Mouse (Mus musculus) MEL (cell line): ENCODE data around the gene Lrrc74a.

Experiments used
- BHLHE40 ChIP-seq: IDR thresholded peaks from 2 replicates; pipeline ENCODE4 v1.6.1; 2012; ENCODE audit warnings: low read depth, mild to moderate bottlenecking, inconsistent platforms, low read length, improper control_type of control experiment, borderline replicate concordance
- CHD2 ChIP-seq: IDR thresholded peaks from 2 replicates; pipeline ENCODE4 v1.6.1; 2011; ENCODE audit warnings: low read length, improper control_type of control experiment
- CTCF ChIP-seq, 3 experiments: IDR thresholded peaks in 2 of 3; conservative IDR thresholded peaks in 1 of 3; 2 replicates each; pipeline ENCODE4 v1.5.1; 2011 to 2012; ENCODE audit warnings: low read length in 3 of 3, low read depth in 2 of 3, mild to moderate bottlenecking in 2 of 3, improper control_type of control experiment in 1 of 3, inconsistent platforms in 1 of 3, mixed read lengths in 1 of 3, moderate library complexity in 1 of 3; ENCODE audit not compliant: control insufficient read depth in 1 of 3, insufficient read depth in 1 of 3, poor library complexity in 1 of 3, severe bottlenecking in 1 of 3
- E2F4 ChIP-seq: IDR thresholded peaks from 2 replicates; pipeline ENCODE4 v1.6.1; 2011; ENCODE audit warnings: low read depth, low read length, improper control_type of control experiment, borderline replicate concordance
- EP300 ChIP-seq, 2 experiments: IDR thresholded peaks; 2 replicates each; pipeline ENCODE4 v1.6.1; 2011; ENCODE audit warnings: improper control_type of control experiment in 2 of 2, low read length in 2 of 2, low read depth in 1 of 2, mild to moderate bottlenecking in 1 of 2
- HCFC1 ChIP-seq: IDR thresholded peaks from 2 replicates; pipeline ENCODE4 v1.6.1; 2012; ENCODE audit warnings: low read depth, mild to moderate bottlenecking, inconsistent platforms, low read length, improper control_type of control experiment, moderate library complexity
- MAZ ChIP-seq: IDR thresholded peaks from 2 replicates; pipeline ENCODE4 v1.6.1; 2012; ENCODE audit warnings: low read depth, mild to moderate bottlenecking, inconsistent platforms, low read length, improper control_type of control experiment
- NRF1 ChIP-seq: IDR thresholded peaks from 2 replicates; pipeline ENCODE4 v1.6.1; 2014; ENCODE audit warnings: low read depth, mild to moderate bottlenecking, inconsistent platforms, low read length, improper control_type of control experiment, moderate library complexity; ENCODE audit not compliant: poor library complexity, insufficient read depth, severe bottlenecking
- POLR2A ChIP-seq, 2 experiments: IDR thresholded peaks; 2 replicates each; pipeline ENCODE4 v1.6.1; 2011 to 2012; ENCODE audit warnings: low read length in 2 of 2, mild to moderate bottlenecking in 2 of 2, control low read depth in 1 of 2, improper control_type of control experiment in 1 of 2, low read depth in 1 of 2, moderate library complexity in 1 of 2; ENCODE audit not compliant: control insufficient read depth in 1 of 2, insufficient read depth in 1 of 2, poor library complexity in 1 of 2
- RAD21 ChIP-seq: IDR thresholded peaks from 2 replicates; pipeline ENCODE4 v1.6.1; 2011; ENCODE audit warnings: mild to moderate bottlenecking, low read depth, low read length, improper control_type of control experiment
- TCF12 ChIP-seq: IDR thresholded peaks from 2 replicates; pipeline ENCODE4 v1.6.1; 2014; ENCODE audit warnings: low read depth, mild to moderate bottlenecking, inconsistent platforms, low read length, improper control_type of control experiment, moderate library complexity
- ZKSCAN1 ChIP-seq: IDR thresholded peaks from 2 replicates; pipeline ENCODE4 v1.6.1; 2012; ENCODE audit warnings: low read depth, mild to moderate bottlenecking, inconsistent platforms, low read length, improper control_type of control experiment, moderate library complexity
- ZMIZ1 ChIP-seq: IDR thresholded peaks from 2 replicates; pipeline ENCODE4 v1.6.1; 2012; ENCODE audit warnings: low read depth, mild to moderate bottlenecking, inconsistent platforms, low read length, improper control_type of control experiment, moderate library complexity

DNA sequence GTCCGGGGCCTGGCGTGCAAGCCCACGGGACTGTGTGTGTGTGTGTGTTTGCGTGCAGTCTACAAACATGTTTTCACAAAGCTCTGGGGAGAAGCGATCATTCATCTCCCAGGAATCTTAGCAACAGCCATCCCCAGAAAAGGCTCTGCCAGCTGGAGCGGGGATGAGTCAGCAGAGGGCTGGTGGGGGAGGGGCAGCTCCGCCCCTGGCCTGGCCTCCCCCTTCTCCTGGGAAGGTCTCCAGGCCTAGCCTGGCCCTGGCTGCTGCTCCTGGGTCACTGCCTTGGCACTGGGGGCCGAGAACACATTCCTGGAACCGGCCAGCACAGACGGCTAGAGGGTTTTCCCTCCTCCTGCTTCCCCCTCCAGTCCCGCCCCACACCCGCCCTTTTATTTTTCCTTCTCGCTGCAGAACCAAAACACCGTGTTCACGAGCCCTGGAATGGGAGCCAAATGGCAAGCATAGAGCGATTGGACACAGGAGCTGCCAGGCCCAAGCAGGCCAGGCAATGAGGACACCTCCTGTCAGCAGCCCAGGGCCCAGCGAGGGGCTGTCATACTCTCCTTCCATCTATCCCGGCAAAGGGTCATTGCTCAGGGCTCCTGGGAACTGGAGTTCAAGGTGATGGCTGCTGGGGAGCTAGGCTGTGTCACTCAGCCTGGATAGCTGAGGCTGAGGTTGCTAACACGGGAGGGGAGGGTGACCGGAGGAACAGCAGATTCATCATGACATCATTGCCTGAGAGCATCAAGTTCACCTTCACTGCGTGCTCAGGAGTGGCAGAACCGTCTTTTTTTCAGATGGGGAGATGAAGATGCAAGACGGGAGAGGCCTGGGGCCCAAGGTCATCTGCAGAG lies 67.2 kb downstream of the Lrrc74a start:
- no peak for TF ChIP-seq NRF1
- TF ChIP-seq POLR2A (IDR thresholded peaks at IDR 0.05; ENCODE audit: control insufficient read depth in 1 of 2, insufficient read depth in 1 of 2, low read depth in 1 of 2, low read length in 2 of 2, poor library complexity in 1 of 2): 0 out of 4 replicates have a peak, but pooled peaks of 1 of the 2 experiments have one; percentile 1
- no peak for TF ChIP-seq BHLHE40
- no peak for TF ChIP-seq RAD21
- no peak for TF ChIP-seq TCF12
- TF ChIP-seq CHD2: no peak
- TF ChIP-seq HCFC1: no peak
- no peak for TF ChIP-seq EP300 (IDR thresholded peaks at IDR 0.05; ENCODE audit: low read depth in 1 of 2, low read length in 2 of 2)
- TF ChIP-seq ZMIZ1: no peak
- TF ChIP-seq CTCF (IDR thresholded peaks at IDR 0.05 in 2 of 3, conservative IDR thresholded peaks at IDR 0.05 in 1 of 3; ENCODE audit: control insufficient read depth in 1 of 3, insufficient read depth in 1 of 3, low read depth in 2 of 3, low read length in 3 of 3, poor library complexity in 1 of 3, severe bottlenecking in 1 of 3): no peak
- no peak for TF ChIP-seq E2F4
- 0 out of 2 replicates have a peak, but pooled peaks have one; percentile 40 for TF ChIP-seq MAZ
- no peak for TF ChIP-seq ZKSCAN1
